Mouse (Mus musculus) cerebellum, adult 2 months (tissue): Measurements from ENCODE around the gene Spata33. TPM values are rescaled to one million over a fixed set of nuclear protein-coding genes. Genes with fewer than 3 reads are reported as not detected.
"Not testable (repeated sequence)": the region's sequence is repeated elsewhere in the genome, so short reads cannot be mapped to it uniquely, and the experiment has no call there.

Source experiments
- DNase-seq, 2 experiments: peaks; one replicate each; pipeline ENCODE4 v3.0.0; 2021
- H3K27ac ChIP-seq: fragments of 200-500 bp; 2 replicates; pipeline ENCODE4 v1.5.1; 2012; ENCODE audit warnings: low read length, control low read depth, inconsistent platforms; ENCODE audit not compliant: insufficient read depth
- H3K27me3 ChIP-seq: fragments of 200-500 bp; 2 replicates; pipeline ENCODE4 v1.6.1; 2012; ENCODE audit warnings: inconsistent platforms, mild to moderate bottlenecking, low read length, moderate library complexity; ENCODE audit not compliant: control insufficient read depth, insufficient read depth
- H3K4me1 ChIP-seq: fragments of 200-500 bp; 2 replicates; pipeline ENCODE4 v1.6.1; 2011; ENCODE audit warnings: low read length; ENCODE audit not compliant: control insufficient read depth, insufficient read depth
- H3K4me3 ChIP-seq: fragments of 200-500 bp; replicated peaks from 2 replicates; pipeline ENCODE3; 2011; ENCODE audit warnings: mild to moderate bottlenecking, low read depth, low read length, control low read depth; ENCODE audit not compliant: insufficient read depth
- CTCF ChIP-seq: fragments of 200-500 bp; IDR thresholded peaks from 2 replicates; pipeline ENCODE4 v1.5.1; 2011; ENCODE audit warnings: low read depth, mild to moderate bottlenecking, control low read depth, low read length, moderate library complexity, borderline replicate concordance; ENCODE audit not compliant: insufficient read depth
- POLR2A ChIP-seq: fragments of 200-500 bp; IDR thresholded peaks from 2 replicates; pipeline ENCODE4 v1.6.1; 2011; ENCODE audit warnings: low read length, control low read depth, borderline replicate concordance; ENCODE audit not compliant: insufficient read depth
- WGBS: fragments of 180-500 bp; shearing (Covaris S2); methylation state at CpG from one replicate; pipeline ENCODE4 v1.1.7; 2018; 5-methylcytosine and 5-hydroxymethylcytosine counted together
- polyA plus RNA-seq: library from polyadenylated mRNA; depleted of rRNA; stranded (reverse); fragments of >200 nt; gene quantifications from 2 replicates; pipeline ENCODE4 v1.2.3, GENCODE M21; 2012

The Spata33 gene
- polyA plus RNA-seq, 1 experiment: 6.4 TPM

DNA sequence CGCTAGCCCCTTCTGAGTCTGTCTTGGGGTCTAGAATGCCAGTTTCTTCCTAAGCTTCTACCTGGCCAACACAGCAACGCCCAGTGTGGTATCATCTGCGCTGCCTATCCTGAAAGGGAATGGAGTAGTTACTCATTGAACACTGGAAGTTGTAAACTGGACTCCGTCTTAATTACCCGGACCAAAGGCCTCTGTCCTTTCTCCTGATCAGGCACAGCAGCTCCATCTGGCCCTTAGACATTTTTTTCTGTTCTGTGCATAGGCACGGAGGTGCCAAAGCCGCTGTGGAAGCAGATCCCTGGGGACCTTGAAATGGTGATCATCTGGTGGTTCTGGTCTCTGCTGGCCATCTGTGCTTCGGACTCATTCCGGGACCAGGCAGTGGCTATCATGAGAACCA lies 18.9 kb upstream of the Spata33 start:
- H3K4me1 ChIP-seq: no peaks in the 10 kb centered on the region
- no peak overlapping the region for H3K4me3 ChIP-seq
- no peak for DNase-seq
- no peak for TF ChIP-seq CTCF
- H3K27ac ChIP-seq: no peak overlapping the region
- no peaks in the 10 kb centered on the region for H3K27me3 ChIP-seq
- WGBS: 50% methylated on average over 9 of the region's 9 CpGs

- not testable (repeated sequence) for H3K4me1 ChIP-seq, DNase-seq, H3K27me3 ChIP-seq, H3K4me3 ChIP-seq, H3K27ac ChIP-seq
- WGBS: 78% methylated on average over 5 of the region's 5 CpGs
Observed at GRCm38 (mm10) chr8:123197016-123197415, 15.6 kb upstream of the Spata33 start.

GRCm38 (mm10) chr8:123199864-123200263 lies 12.8 kb upstream of the Spata33 start:
- Histone ChIP-seq H3K27ac (no peak overlapping the region), H3K4me1 (no peaks in the 10 kb centered on the region), H3K27me3 (no peaks in the 10 kb centered on the region), H3K4me3 (no peak overlapping the region)
- 60% methylated on average over 14 of the region's 14 CpGs for WGBS
- DNase-seq: no peak
- TF ChIP-seq CTCF: no peak
- no peak for TF ChIP-seq POLR2A

DNA sequence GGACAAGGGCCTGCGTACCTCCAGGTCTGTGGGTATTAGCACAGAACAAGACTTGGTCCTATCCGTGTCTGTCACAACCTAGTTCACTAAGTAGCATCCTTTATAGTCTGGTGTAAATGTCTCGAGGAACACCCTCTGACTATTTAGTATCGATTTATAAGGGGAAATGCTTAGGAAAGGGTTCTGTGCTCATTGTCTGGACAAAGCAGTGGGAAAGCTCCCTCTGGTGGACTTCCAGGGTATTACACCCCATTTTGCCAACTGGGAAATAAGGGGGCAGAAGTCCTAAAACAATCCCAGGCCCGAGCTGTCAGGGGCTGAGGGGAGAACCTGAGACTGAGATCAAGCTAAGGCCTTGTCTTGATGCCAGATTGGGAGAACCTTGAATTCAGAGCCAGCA lies 10.3 kb upstream of the Spata33 start:
- no peaks in the 10 kb centered on the region for H3K27me3 ChIP-seq
- WGBS: 21% methylated on average over 5 of the region's 5 CpGs
- H3K4me3 ChIP-seq: no peak overlapping the region
- H3K4me1 ChIP-seq: no peaks in the 10 kb centered on the region
- no peak overlapping the region for H3K27ac ChIP-seq
- TF ChIP-seq CTCF: peak; percentile 76
- no peak for TF ChIP-seq POLR2A
- peak; percentile 57 to 72 for DNase-seq

DNA sequence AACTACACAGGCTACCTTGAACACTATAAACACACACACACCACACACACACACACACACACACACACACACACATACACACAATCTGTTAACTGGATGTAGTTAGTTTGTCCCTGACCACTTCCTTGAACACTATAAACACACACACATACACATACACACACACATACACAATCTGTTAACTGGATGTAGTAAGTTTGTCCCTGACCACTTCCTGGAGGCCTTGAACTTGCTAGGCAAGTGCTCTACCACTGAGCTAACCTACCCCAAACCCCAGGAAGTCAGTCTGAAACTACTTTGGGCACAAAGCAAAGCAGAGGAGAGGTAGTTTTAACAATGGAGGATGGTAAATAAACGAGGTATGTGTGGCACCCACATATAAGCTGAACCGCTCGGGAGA lies 9.1 kb upstream of the Spata33 start:
- Histone ChIP-seq H3K4me3 (no peak overlapping the region), H3K27me3 (no peaks in the 10 kb centered on the region), H3K27ac (no peak overlapping the region), H3K4me1 (no peaks in the 10 kb centered on the region)
- 84% methylated on average over 3 of the region's 3 CpGs for WGBS
- no peak for DNase-seq
- no peak for TF ChIP-seq POLR2A
- TF ChIP-seq CTCF: no peak

DNA sequence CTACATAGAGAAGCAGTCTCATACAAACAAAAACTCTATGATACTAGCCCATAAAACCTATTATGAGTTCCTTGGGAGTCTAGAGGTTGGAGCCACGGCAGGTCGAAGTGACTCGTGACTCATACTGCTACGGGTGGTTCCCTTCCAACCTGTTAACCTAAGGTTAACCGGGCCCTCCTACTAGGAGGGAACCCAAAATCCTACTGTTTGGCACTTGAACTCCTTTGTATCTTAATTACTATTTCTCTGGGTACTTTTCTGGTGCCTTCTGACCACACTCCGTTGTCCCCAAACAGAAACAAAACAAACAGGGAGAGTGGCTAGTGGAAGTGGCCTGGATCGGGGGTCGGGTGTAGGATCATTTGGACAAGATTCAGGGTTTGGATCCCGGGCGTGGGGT lies 756 bp upstream of the Spata33 start:
- no peak for DNase-seq
- Histone ChIP-seq H3K27me3 (no peaks in the 10 kb centered on the region), H3K27ac (no peak overlapping the region), H3K4me3 (peak overlapping the region; percentile 77), H3K4me1 (peaks cover 2% of the 10 kb centered on the region; the same call in 1 of the 2 replicates)
- no peak for TF ChIP-seq POLR2A
- TF ChIP-seq CTCF: no peak
- WGBS: 37% methylated on average over 10 of the region's 10 CpGs

DNA sequence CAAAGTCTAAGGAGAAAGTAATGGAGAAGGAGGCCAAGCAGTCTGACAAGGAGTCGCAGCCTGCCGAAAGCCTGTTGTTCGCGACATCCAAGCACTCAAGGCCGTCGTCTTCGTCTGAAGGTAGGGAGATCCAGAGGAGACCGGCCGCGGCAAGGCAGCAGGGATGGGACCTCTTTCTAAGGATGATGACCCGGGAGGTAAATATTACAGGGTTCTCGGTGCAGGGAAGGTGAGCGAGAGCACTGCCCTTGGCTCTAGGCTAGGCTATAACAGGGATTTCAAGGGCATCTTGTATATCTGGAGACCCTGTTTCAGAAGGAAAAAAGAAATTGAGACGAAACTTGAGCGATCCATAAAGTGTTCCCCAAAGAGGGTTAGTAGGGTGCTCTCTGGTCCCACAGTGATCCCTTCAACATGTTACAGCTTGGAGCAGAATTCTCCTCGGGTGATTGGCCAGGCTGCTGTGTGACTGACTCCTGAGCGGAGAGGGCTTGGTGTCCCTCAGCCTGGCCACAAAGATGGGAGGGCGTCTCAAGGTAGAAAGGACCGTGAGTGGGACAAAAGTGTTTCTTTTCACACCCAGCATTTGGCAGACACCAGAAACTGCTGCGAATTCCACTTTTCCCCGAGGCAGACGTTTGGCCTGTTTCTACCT lies 613 bp downstream of the Spata33 start:
- H3K27ac ChIP-seq: no peak overlapping the region
- TF ChIP-seq POLR2A (no peak), CTCF (no peak)
- no peaks in the 10 kb centered on the region for H3K27me3 ChIP-seq
- no peak for DNase-seq
- H3K4me1 ChIP-seq: peaks cover 2% of the 10 kb centered on the region; the same call in 1 of the 2 replicates
- H3K4me3 ChIP-seq: peak overlapping the region; percentile 77
- 15% methylated on average over 22 of the region's 22 CpGs for WGBS

DNA sequence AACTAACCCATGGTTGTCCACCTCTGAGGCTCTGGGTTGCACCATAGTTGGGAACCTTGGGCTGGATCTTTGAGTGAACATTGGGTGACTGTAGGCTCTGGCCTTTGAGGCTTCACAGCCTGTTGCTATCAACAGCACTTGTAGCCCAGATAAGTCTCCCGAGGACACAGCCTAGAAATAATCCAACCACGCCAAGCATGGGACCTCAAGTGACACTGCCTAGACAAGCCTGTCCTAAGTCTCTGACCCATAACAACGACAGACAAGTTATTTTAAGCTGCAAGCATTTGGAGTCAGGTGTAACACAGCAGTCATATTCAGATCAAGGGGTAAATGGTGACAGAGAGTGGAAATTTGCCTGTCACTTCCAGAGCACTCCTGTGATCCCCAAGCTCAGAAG lies 2.8 kb downstream of the Spata33 start:
- TF ChIP-seq POLR2A (no peak), CTCF (no peak)
- DNase-seq: no peak
- H3K4me1 ChIP-seq: peaks cover 2% of the 10 kb centered on the region; the same call in 1 of the 2 replicates
- H3K27me3 ChIP-seq: no peaks in the 10 kb centered on the region
- H3K27ac ChIP-seq: no peak overlapping the region
- WGBS: 80% methylated on average over 3 of the region's 3 CpGs
- H3K4me3 ChIP-seq: no peak overlapping the region
